Mouse (Mus musculus) limb, embryonic 11.5 days (tissue): ENCODE measurements around the gene BC004004. TPM values are rescaled to one million over a fixed set of nuclear protein-coding genes. Genes with fewer than 3 reads are reported as not detected.

Experiments used
- ATAC-seq: fragments of 200-750 bp; cut with Nextera tagmentation; 2 replicates; pipeline ENCODE4 v1.8.0; 2017; ENCODE audit warnings: low read depth; ENCODE audit not compliant: insufficient number of reproducible peaks, low FRiP score, low TSS enrichment
- DNase-seq: peaks from one replicate; pipeline ENCODE4 v3.0.0-alpha.2; 2015; ENCODE audit warnings: low spot score
- H3K27ac ChIP-seq: fragments of 300-500 bp; sonication (generic); replicated peaks from 2 replicates; pipeline ENCODE4 v1.5.1; 2014; ENCODE audit warnings: low read depth, mild to moderate bottlenecking, low read length
- H3K27me3 ChIP-seq: fragments of 300-500 bp; sonication (generic); 2 replicates; pipeline ENCODE4 v1.6.1; 2014; ENCODE audit warnings: mild to moderate bottlenecking, low read length, mixed read lengths; ENCODE audit not compliant: control insufficient read depth, insufficient read depth
- H3K36me3 ChIP-seq: fragments of 300-500 bp; sonication (generic); 2 replicates; pipeline ENCODE4 v1.6.1; 2014; ENCODE audit warnings: mild to moderate bottlenecking, low read length, moderate library complexity, mixed read lengths; ENCODE audit not compliant: control insufficient read depth, insufficient read depth
- H3K4me1 ChIP-seq: fragments of 300-500 bp; sonication (generic); 2 replicates; pipeline ENCODE4 v1.6.1; 2014; ENCODE audit warnings: low read length, mixed read lengths; ENCODE audit not compliant: control insufficient read depth, insufficient read depth
- H3K4me2 ChIP-seq: fragments of 300-500 bp; sonication (generic); 2 replicates; pipeline ENCODE4 v1.6.1; 2014; ENCODE audit warnings: low read depth, mild to moderate bottlenecking, moderate library complexity; ENCODE audit not compliant: severe bottlenecking
- H3K4me3 ChIP-seq: fragments of 300-500 bp; sonication (generic); 2 replicates; pipeline ENCODE4 v1.5.1; 2014; ENCODE audit warnings: low read depth, low read length
- H3K9ac ChIP-seq: fragments of 300-500 bp; sonication (generic); 2 replicates; pipeline ENCODE4 v1.6.1; 2014; ENCODE audit warnings: mild to moderate bottlenecking, low read length
- H3K9me3 ChIP-seq: fragments of 300-500 bp; sonication (generic); 2 replicates; pipeline ENCODE4 v1.6.1; 2016; ENCODE audit warnings: low read length; ENCODE audit not compliant: control insufficient read depth
- WGBS: fragments of 180-500 bp; shearing (Covaris S2); extraction: QIAGEN DNeasy Blood & Tissue Kit; methylation state at CpG from one replicate; pipeline ENCODE4 v1.1.7; 2014; 5-methylcytosine and 5-hydroxymethylcytosine counted together
- polyA plus RNA-seq: library from polyadenylated mRNA; unstranded; fragments of >200 nt; fragmentation: Nextera tagmentation; extraction: Ambion mirVana; gene quantifications from 2 replicates; pipeline ENCODE4 v1.2.1, GENCODE M21; 2014

The BC004004 gene
- polyA plus RNA-seq, 1 experiment from 2014 or later: 50.0 TPM

DNA sequence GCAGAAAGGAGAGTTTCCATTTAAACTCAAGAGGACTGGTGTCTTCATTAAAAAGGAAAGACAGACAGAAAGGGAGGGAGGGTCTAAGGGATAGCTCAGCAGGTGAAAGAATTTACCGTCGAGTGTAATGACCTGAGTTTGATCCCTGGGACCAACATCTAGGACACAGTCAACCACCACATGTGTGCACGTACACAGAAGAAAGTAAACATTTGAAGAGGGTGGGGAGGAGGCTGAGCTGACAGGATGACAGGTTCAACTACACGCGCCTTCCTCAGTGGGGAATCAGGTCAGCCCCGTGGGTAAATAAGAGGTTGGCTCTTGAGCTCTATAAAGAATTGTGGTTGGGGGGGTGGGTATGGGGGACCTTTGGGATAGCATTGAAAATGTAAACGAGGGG is 4.6 kb downstream of the BC004004 start:
- Histone ChIP-seq H3K27ac (no peak overlapping the region), H3K36me3 (no peaks in the 10 kb centered on the region), H3K27me3 (no peaks in the 10 kb centered on the region), H3K4me1 (peaks cover 4% of the 10 kb centered on the region; the same call in 1 of the 2 replicates), H3K4me3 (no peak overlapping the region), H3K9ac (no peak overlapping the region), H3K4me2 (no peak overlapping the region), H3K9me3 (no peaks in the 10 kb centered on the region)
- DNase-seq: no peak
- WGBS: 90% methylated on average over 7 of the region's 7 CpGs
- no peak for ATAC-seq

- no peaks in the 10 kb centered on the region for H3K36me3 ChIP-seq
- DNase-seq (no peak), ATAC-seq (no peak)
- no peak overlapping the region for H3K4me2 ChIP-seq
- no peak overlapping the region for H3K9ac ChIP-seq
- no peak overlapping the region for H3K27ac ChIP-seq
- H3K4me1 ChIP-seq: peaks cover 4% of the 10 kb centered on the region; the same call in 1 of the 2 replicates
- 80% methylated on average over 11 of the region's 11 CpGs for WGBS
- H3K4me3 ChIP-seq: no peak overlapping the region
- no peaks in the 10 kb centered on the region for H3K27me3 ChIP-seq
- no peaks in the 10 kb centered on the region for H3K9me3 ChIP-seq
These were observed 5.3 kb downstream of the BC004004 start for GRCm38 (mm10) chr17:29273889-29274288.

DNA sequence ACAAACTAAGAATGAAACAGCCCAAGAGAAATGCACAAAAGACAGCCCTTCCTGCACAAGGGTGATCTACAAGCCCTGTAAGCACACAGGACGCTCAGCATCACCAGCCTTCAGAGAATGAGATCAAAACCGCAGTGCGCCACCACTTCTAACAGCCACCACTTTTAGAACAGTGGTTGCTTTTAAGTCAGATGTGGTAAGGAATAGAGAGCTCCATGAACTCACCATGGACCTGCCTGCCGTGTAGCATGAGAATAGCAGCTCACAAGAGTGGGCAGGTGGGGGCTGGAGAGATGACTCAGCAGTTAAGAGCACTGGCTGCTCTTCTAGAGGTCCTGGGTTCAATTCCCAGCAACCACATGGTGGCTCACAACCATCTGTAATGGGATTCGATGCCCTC is 11.8 kb downstream of the BC004004 start:
- Histone ChIP-seq H3K9me3 (no peaks in the 10 kb centered on the region), H3K36me3 (0 out of 2 replicates have a peak, but pooled peaks cover 2% of the 10 kb centered on the region), H3K9ac (no peak overlapping the region), H3K27me3 (no peaks in the 10 kb centered on the region), H3K4me1 (no peaks in the 10 kb centered on the region), H3K4me2 (no peak overlapping the region), H3K27ac (no peak overlapping the region), H3K4me3 (no peak overlapping the region)
- ATAC-seq (no peak), DNase-seq (no peak)
- 94% methylated on average over 5 of the region's 5 CpGs for WGBS

GRCm38 (mm10) chr17:29281541-29281940 is 13.0 kb downstream of the BC004004 start:
- H3K4me3 ChIP-seq: no peak overlapping the region
- WGBS: 89% methylated on average over 5 of the region's 5 CpGs
- DNase-seq (no peak), ATAC-seq (no peak)
- H3K27me3 ChIP-seq: no peaks in the 10 kb centered on the region
- H3K4me2 ChIP-seq: no peak overlapping the region
- H3K9me3 ChIP-seq: no peaks in the 10 kb centered on the region
- no peak overlapping the region for H3K27ac ChIP-seq
- no peak overlapping the region for H3K9ac ChIP-seq
- no peaks in the 10 kb centered on the region for H3K4me1 ChIP-seq
- 0 out of 2 replicates have a peak, but pooled peaks cover 2% of the 10 kb centered on the region for H3K36me3 ChIP-seq

DNA sequence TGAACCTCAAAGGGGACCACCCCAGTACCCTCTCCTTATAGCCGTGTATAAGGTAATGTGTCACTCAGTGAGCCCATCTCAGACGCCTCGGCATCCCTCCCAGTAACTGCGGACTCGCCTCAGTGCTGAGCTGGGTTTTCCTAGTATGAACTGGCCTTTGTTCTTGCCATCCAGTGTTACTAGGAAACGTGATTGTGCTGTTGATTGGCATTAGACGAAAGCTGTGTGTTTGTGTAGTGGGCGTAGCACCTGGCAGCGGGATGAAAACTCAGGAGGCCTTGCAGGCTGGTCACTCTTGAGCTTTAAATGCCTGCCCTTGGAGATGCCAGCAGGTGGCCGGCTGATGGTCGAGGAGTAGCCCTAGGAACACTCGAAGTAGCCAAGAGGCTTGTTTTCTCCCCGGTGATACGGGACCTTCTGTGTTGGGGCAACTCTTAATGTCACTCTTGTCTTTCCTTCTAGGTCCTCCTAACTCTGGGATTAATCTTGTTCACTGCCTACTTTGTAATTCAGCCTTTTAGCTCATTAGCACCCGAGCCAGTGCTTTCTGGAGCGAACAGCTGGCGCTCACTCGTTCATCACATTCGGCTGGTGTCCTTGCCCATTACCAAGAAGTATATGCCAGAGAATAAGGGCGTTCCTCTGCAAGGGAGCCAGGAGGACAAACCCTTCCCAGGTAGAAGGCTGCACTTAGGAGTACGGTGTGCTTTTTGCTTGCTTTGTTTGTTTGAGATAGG is 13.8 kb downstream of the BC004004 start:
- WGBS: 86% methylated on average over 21 of the region's 21 CpGs
- no peak overlapping the region for H3K4me3 ChIP-seq
- H3K9ac ChIP-seq: no peak overlapping the region
- DNase-seq (no peak), ATAC-seq (no peak)
- no peak overlapping the region for H3K27ac ChIP-seq
- H3K4me2 ChIP-seq: no peak overlapping the region
- 0 out of 2 replicates have a peak, but pooled peaks cover 2% of the 10 kb centered on the region for H3K36me3 ChIP-seq
- H3K9me3 ChIP-seq: no peaks in the 10 kb centered on the region
- no peaks in the 10 kb centered on the region for H3K27me3 ChIP-seq
- H3K4me1 ChIP-seq: no peaks in the 10 kb centered on the region

- Histone ChIP-seq H3K4me3 (no peak overlapping the region), H3K27me3 (no peaks in the 10 kb centered on the region), H3K27ac (no peak overlapping the region), H3K9me3 (no peaks in the 10 kb centered on the region), H3K9ac (no peak overlapping the region), H3K4me1 (peaks cover 3% of the 10 kb centered on the region; the same call in 1 of the 2 replicates), H3K4me2 (no peak overlapping the region), H3K36me3 (no peaks in the 10 kb centered on the region; the same call in 1 of the 2 replicates)
- 87% methylated on average over 7 of the region's 7 CpGs for WGBS
- no peak for DNase-seq
- ATAC-seq: no peak
These were observed 23.2 kb downstream of the BC004004 start for GRCm38 (mm10) chr17:29291793-29292192.

DNA sequence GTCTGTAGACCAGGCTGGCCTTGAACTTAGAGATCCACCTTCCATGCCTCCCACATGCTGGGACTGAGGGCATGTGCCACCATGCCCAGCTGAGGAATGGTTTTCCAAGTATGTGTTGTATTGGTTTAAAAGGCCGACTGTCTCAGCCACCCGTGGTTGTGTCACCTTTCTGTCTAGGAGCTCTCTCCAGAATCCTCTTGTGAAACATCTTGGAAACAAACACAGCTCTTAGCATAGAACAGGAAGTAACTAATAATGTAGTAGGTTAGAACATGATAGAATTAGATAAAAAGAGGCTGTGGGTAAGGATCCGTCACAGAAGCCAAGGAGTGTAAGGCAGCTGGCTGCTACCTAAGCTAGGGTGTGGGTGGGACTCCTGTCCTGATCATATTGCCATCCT is 24.4 kb downstream of the BC004004 start:
- WGBS: 91% methylated on average over 3 of the region's 3 CpGs
- H3K4me3 ChIP-seq: no peak overlapping the region
- H3K36me3 ChIP-seq: no peaks in the 10 kb centered on the region; the same call in 1 of the 2 replicates
- no peaks in the 10 kb centered on the region for H3K9me3 ChIP-seq
- DNase-seq (no peak), ATAC-seq (no peak)
- H3K27me3 ChIP-seq: no peaks in the 10 kb centered on the region
- no peak overlapping the region for H3K9ac ChIP-seq
- H3K27ac ChIP-seq: no peak overlapping the region
- H3K4me2 ChIP-seq: no peak overlapping the region
- peaks cover 10% of the 10 kb centered on the region; the same call in 1 of the 2 replicates for H3K4me1 ChIP-seq

- no peak overlapping the region for H3K27ac ChIP-seq
- no peak for DNase-seq
- H3K4me1 ChIP-seq: peaks cover 10% of the 10 kb centered on the region; the same call in 1 of the 2 replicates
- no peaks in the 10 kb centered on the region for H3K27me3 ChIP-seq
- no peaks in the 10 kb centered on the region for H3K9me3 ChIP-seq
- no peak overlapping the region for H3K9ac ChIP-seq
- H3K36me3 ChIP-seq: peaks cover 3% of the 10 kb centered on the region; the same call in 1 of the 2 replicates
- no peak for ATAC-seq
- no peak overlapping the region for H3K4me3 ChIP-seq
- 76% methylated on average over 9 of the region's 9 CpGs for WGBS
- no peak overlapping the region for H3K4me2 ChIP-seq
These were observed 25.4 kb downstream of the BC004004 start for GRCm38 (mm10) chr17:29293807-29294605.
